ENCODE assay signal across 17 mouse cellular contexts in the genomic region with DNA sequence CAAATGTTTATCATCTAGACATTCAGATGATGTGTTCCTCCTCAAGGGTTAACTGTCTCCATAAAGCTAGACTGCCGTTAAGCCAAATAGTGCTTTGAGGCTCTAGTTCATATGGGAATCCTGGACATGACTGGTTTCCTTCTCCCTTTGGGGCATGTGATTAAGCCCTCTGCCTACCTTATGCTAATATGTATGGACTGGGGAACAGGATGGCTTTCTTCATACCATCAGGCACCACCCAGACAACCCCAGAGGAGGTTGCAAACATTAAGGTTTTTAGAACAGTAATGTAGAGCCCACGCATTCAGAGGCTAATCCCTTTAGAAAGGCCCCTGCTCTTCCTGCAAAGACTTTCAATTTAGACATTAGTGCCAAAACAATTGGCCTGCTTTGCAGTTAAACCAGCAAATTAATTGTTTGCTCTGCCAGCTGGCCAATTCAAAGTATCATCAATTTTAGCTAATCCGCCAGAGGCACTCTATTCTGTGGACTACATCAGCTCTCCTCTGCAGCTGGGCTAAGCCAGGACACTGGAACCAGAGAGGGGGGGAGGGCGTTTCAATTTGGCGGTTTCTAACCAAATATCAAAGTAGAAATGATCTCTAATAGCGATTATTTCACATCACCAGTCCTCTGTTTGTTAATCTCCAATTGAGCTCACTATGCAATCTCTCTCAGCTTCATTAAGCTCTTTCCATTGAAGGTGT.
DNase-seq lines count a peak whose midpoint lies in the region; ATAC-seq and TF ChIP-seq lines count a peak whose summit lies in the region.
"Had no signal": no experiment of that assay in that cellular context is flagged by ENCODE, and none has a peak within 500 bp of the region (broad histone marks: within the 10 kb centered on the region; RNA-seq: fewer than 3 reads in every experiment).

No protein-coding gene starts in this region.

- no peaks in the 10 kb centered on the region for H3K27me3 ChIP-seq in neural tube, embryonic 13.5 days
- H3K27me3 ChIP-seq: embryonic facial prominence, embryonic 12.5 days; heart, embryonic 13.5 days; kidney, embryonic 15.5 days; lung, embryonic 15.5 days had no signal

- WGBS in neural tube, embryonic 13.5 days, result 48% methylated on average over 6 of the region's 6 CpGs

- no peak overlapping the region for H3K9ac ChIP-seq in neural tube, embryonic 13.5 days
- H3K9ac ChIP-seq: embryonic facial prominence, embryonic 12.5 days; heart, embryonic 13.5 days; kidney, embryonic 15.5 days; lung, embryonic 15.5 days had no signal

- ATAC-seq in neural tube, embryonic 13.5 days (ENCODE audit: low read depth), result peak; percentile 63

- no peaks in the 10 kb centered on the region for H3K9me3 ChIP-seq in neural tube, embryonic 13.5 days
- H3K9me3 ChIP-seq: embryonic facial prominence, embryonic 12.5 days; heart, embryonic 13.5 days; kidney, embryonic 15.5 days; lung, embryonic 15.5 days had no signal

- no peak overlapping the region for H3K27ac ChIP-seq in gastrocnemius, adult 2 months
- H3K27ac ChIP-seq in neural tube, embryonic 13.5 days (replicated peaks), result peak overlapping the region; percentile 38; the same call in 1 of the 2 replicates
- H3K27ac ChIP-seq: embryonic facial prominence, embryonic 12.5 days; heart, embryonic 13.5 days; kidney, embryonic 15.5 days; lung, embryonic 15.5 days; stomach, postnatal 0 days had no signal

- no peak overlapping the region for H3K4me2 ChIP-seq in neural tube, embryonic 13.5 days
- H3K4me2 ChIP-seq: embryonic facial prominence, embryonic 12.5 days; heart, embryonic 13.5 days; kidney, embryonic 15.5 days; lung, embryonic 15.5 days had no signal

- H3K36me3 ChIP-seq in neural tube, embryonic 13.5 days, result peaks cover 14% of the 10 kb centered on the region; the same call in 1 of the 2 replicates
- H3K36me3 ChIP-seq: embryonic facial prominence, embryonic 12.5 days; kidney, embryonic 15.5 days had no signal

- no peak overlapping the region for H3K4me3 ChIP-seq in gastrocnemius, adult 2 months
- H3K4me3 ChIP-seq in neural tube, embryonic 13.5 days, result no peak overlapping the region
- H3K4me3 ChIP-seq: embryonic facial prominence, embryonic 12.5 days; heart, embryonic 13.5 days; kidney, embryonic 15.5 days; lung, embryonic 15.5 days; myocyte had no signal

- intact Hi-C loops in gastrocnemius, adult 2 months (cut with DNase I), result no loop called here
- intact Hi-C loops in gastrocnemius, postnatal 36 days (cut with DNase I), result no loop called here
- intact Hi-C loops in gastrocnemius, postnatal 14 days (cut with DNase I; ENCODE audit: low total_unique reads), result no loop called here
- intact Hi-C loops in left cerebral cortex, postnatal 4 days (cut with DNase I), result no loop called here

- peaks cover 6% of the 10 kb centered on the region; the same call in 1 of the 2 replicates for H3K4me1 ChIP-seq in neural tube, embryonic 13.5 days (replicated peaks)
- H3K4me1 ChIP-seq: embryonic facial prominence, embryonic 12.5 days; heart, embryonic 13.5 days; kidney, embryonic 15.5 days; lung, embryonic 15.5 days had no signal

- TF ChIP-seq CTCF in gastrocnemius, adult 2 months (IDR thresholded peaks at IDR 0.05), result no peak

- peak; percentile 30 for DNase-seq in gastrocnemius, adult 2 months
- DNase-seq in gastrocnemius, postnatal 36 days, result no peak
- peak; percentile 27 for DNase-seq in Muller cell, postnatal 12 days (ENCODE audit: inconsistent ontology term)
- DNase-seq in gastrocnemius, postnatal 14 days, result peak; percentile 23
- no peak for DNase-seq in thymus, postnatal 10 days (ENCODE audit: low spot score in 2 of 2)
- DNase-seq in left cerebral cortex, postnatal 4 days, result no peak
- no peak for DNase-seq in T-cell, adult 2 months (ENCODE audit: low spot score)
- DNase-seq: cerebellum, adult 11-12 months; heart, postnatal 36 days; thymus, postnatal 36 days had no signal

Comparison
In these comparisons a context has a peak if more than half of its experiments do, and no peak if none do; other contexts are left out.
1. DNase-seq: peak in gastrocnemius, adult 2 months (single experiment), Muller cell, postnatal 12 days (single experiment) and gastrocnemius, postnatal 14 days (single experiment); none in gastrocnemius, postnatal 36 days (0 of 2), thymus, postnatal 10 days (0 of 2), left cerebral cortex, postnatal 4 days (single experiment) and T-cell, adult 2 months (single experiment).